Mouse (Mus musculus) liver, embryonic 14.5 days (tissue): ENCODE measurements around the gene Pabpc4. TPM values are rescaled to one million over a fixed set of nuclear protein-coding genes. Genes with fewer than 3 reads are reported as not detected.
"Not testable (repeated sequence)": the region's sequence is repeated elsewhere in the genome, so short reads cannot be mapped to it uniquely, and the experiment has no call there.

Experiments used
- ATAC-seq: fragments of 200-750 bp; cut with Nextera tagmentation; 2 replicates; pipeline ENCODE4 v1.8.0; 2017; ENCODE audit warnings: moderate number of reproducible peaks, mild to moderate bottlenecking, moderate library complexity; ENCODE audit not compliant: insufficient read depth
- DNase-seq, 3 experiments: peaks; one replicate each; pipeline ENCODE4 v3.0.0-alpha.2; 2012 to 2013; ENCODE audit warnings: low read depth in 3 of 3, low spot score in 3 of 3
- H3K27ac ChIP-seq: fragments of 300-500 bp; sonication (generic); 2 replicates; pipeline ENCODE4 v1.5.1; 2014; ENCODE audit warnings: moderate library complexity, mild to moderate bottlenecking, control low read depth, inconsistent platforms
- H3K27me3 ChIP-seq: fragments of 300-500 bp; sonication (generic); 2 replicates; pipeline ENCODE4 v1.6.1; 2014; ENCODE audit warnings: mild to moderate bottlenecking, low read length, moderate library complexity; ENCODE audit not compliant: control insufficient read depth, insufficient read depth
- H3K36me3 ChIP-seq: fragments of 300-500 bp; sonication (generic); replicated peaks from 2 replicates; pipeline ENCODE4 v1.6.1; 2014; ENCODE audit warnings: low read depth; ENCODE audit not compliant: control insufficient read depth, insufficient read depth
- H3K4me1 ChIP-seq, 2 experiments: fragments of 200-500 bp in 1 of 2; fragments of 300-500 bp in 1 of 2; sonication (generic) in 1 of 2; replicated peaks; 2 replicates each; pipeline ENCODE4 v1.6.1; 2012 to 2014; ENCODE audit warnings: antibody characterized with exemption in 1 of 2, inconsistent platforms in 1 of 2, low read length in 1 of 2; ENCODE audit not compliant: control insufficient read depth in 2 of 2, insufficient read depth in 2 of 2
- H3K4me2 ChIP-seq: fragments of 300-500 bp; sonication (generic); 2 replicates; pipeline ENCODE4 v1.6.1; 2014; ENCODE audit warnings: low read depth, mild to moderate bottlenecking, control low read depth, moderate library complexity
- H3K4me3 ChIP-seq, 2 experiments: fragments of 200-500 bp in 1 of 2; fragments of 300-500 bp in 1 of 2; sonication (generic) in 1 of 2; 2 replicates each; pipeline ENCODE4 v1.5.1; 2012 to 2014; ENCODE audit warnings: low read depth in 2 of 2, low read length in 2 of 2, mild to moderate bottlenecking in 2 of 2, control low read depth in 1 of 2, inconsistent platforms in 1 of 2, moderate library complexity in 1 of 2; ENCODE audit not compliant: insufficient read depth in 1 of 2
- H3K9ac ChIP-seq: fragments of 300-500 bp; sonication (generic); replicated peaks from 2 replicates; pipeline ENCODE4 v1.6.1; 2014; ENCODE audit warnings: mild to moderate bottlenecking, control low read depth, moderate library complexity
- H3K9me3 ChIP-seq: fragments of 300-500 bp; sonication (generic); 2 replicates; pipeline ENCODE4 v1.6.1; 2016; ENCODE audit warnings: low read length, mixed read lengths; ENCODE audit not compliant: control insufficient read depth
- CTCF ChIP-seq: IDR thresholded peaks from 2 replicates; pipeline ENCODE4 v1.5.1; 2016; ENCODE audit warnings: antibody characterized with exemption, low read depth, control low read depth
- EP300 ChIP-seq: IDR thresholded peaks from 2 replicates; pipeline ENCODE4 v1.6.1; 2016; ENCODE audit warnings: antibody characterized with exemption, low read depth
- WGBS: fragments of 180-500 bp; shearing (Covaris S2); extraction: QIAGEN DNeasy Blood & Tissue Kit; methylation state at CpG from one replicate; pipeline ENCODE4 v1.1.7; 2014; ENCODE audit not compliant: insufficient replicate concordance; 5-methylcytosine and 5-hydroxymethylcytosine counted together
- polyA plus RNA-seq, 2 experiments: library from polyadenylated mRNA; depleted of rRNA in 1 of 2; stranded (reverse) in 1 of 2; unstranded in 1 of 2; fragments of >200 nt; fragmentation: Nextera tagmentation in 1 of 2; extraction: Ambion mirVana in 1 of 2; gene quantifications; 2 replicates each; pipeline versions ENCODE4 v1.2.1 to v1.2.3; 2012 to 2014

Gene Pabpc4
- polyA plus RNA-seq, 2 experiments, result 101 to 209 TPM

- no peaks in the 10 kb centered on the region for H3K9me3 ChIP-seq
- no peaks in the 10 kb centered on the region for H3K4me1 ChIP-seq
- no peak overlapping the region for H3K4me3 ChIP-seq
- no peak overlapping the region for H3K4me2 ChIP-seq
- no peak overlapping the region for H3K9ac ChIP-seq
- peaks cover 99% of the 10 kb centered on the region for H3K36me3 ChIP-seq
- DNase-seq (no peak), ATAC-seq (no peak)
- WGBS, result 74% methylated on average over 7 of the region's 7 CpGs
- TF ChIP-seq CTCF, result no peak
- no peak for TF ChIP-seq EP300
- H3K27me3 ChIP-seq, result no peaks in the 10 kb centered on the region
- no peak overlapping the region for H3K27ac ChIP-seq
Observed at GRCm38 (mm10) chr4:123293661-123294443, 31.7 kb downstream of the Pabpc4 start.

- not testable (repeated sequence) for DNase-seq
- 89% methylated on average over 15 of the region's 15 CpGs for WGBS
- H3K36me3 ChIP-seq, result peaks cover 99% of the 10 kb centered on the region
Observed at GRCm38 (mm10) chr4:123295026-123295425, 32.9 kb downstream of the Pabpc4 start.

GRCm38 (mm10) chr4:123295516-123296147 lies 33.5 kb downstream of the Pabpc4 start:
- no peak overlapping the region for H3K9ac ChIP-seq
- H3K4me3 ChIP-seq, result no peak overlapping the region
- H3K9me3 ChIP-seq, result no peaks in the 10 kb centered on the region
- 90% methylated on average over 21 of the region's 21 CpGs for WGBS
- TF ChIP-seq EP300 (no peak), CTCF (no peak)
- H3K27me3 ChIP-seq, result no peaks in the 10 kb centered on the region
- DNase-seq (no peak), ATAC-seq (no peak)
- no peak overlapping the region for H3K4me2 ChIP-seq
- H3K4me1 ChIP-seq, result no peaks in the 10 kb centered on the region
- H3K27ac ChIP-seq, result no peak overlapping the region
- peaks cover 99% of the 10 kb centered on the region for H3K36me3 ChIP-seq

More at GRCm38 (mm10) chr4:123295026-123295425, 32.9 kb downstream of the Pabpc4 start:
- not testable (repeated sequence) for H3K9ac ChIP-seq, H3K4me3 ChIP-seq, H3K9me3 ChIP-seq, H3K27me3 ChIP-seq, H3K4me1 ChIP-seq, H3K27ac ChIP-seq, H3K4me2 ChIP-seq, ATAC-seq

- DNase-seq (no peak), ATAC-seq (no peak)
- no peak overlapping the region for H3K9ac ChIP-seq
- 80% methylated on average over 5 of the region's 5 CpGs for WGBS
- H3K27me3 ChIP-seq, result no peaks in the 10 kb centered on the region
- H3K36me3 ChIP-seq, result peaks cover 99% of the 10 kb centered on the region
- no peaks in the 10 kb centered on the region for H3K4me1 ChIP-seq
- H3K9me3 ChIP-seq, result no peaks in the 10 kb centered on the region
- no peak for TF ChIP-seq EP300
- no peak for TF ChIP-seq CTCF
- H3K27ac ChIP-seq, result no peak overlapping the region
- no peak overlapping the region for H3K4me2 ChIP-seq
- H3K4me3 ChIP-seq, result no peak overlapping the region
Observed at GRCm38 (mm10) chr4:123296148-123296534, 34.0 kb downstream of the Pabpc4 start.

GRCm38 (mm10) chr4:123297195-123297960 lies 35.2 kb downstream of the Pabpc4 start:
- Histone ChIP-seq H3K9ac (no peak overlapping the region), H3K27me3 (no peaks in the 10 kb centered on the region), H3K4me1 (no peaks in the 10 kb centered on the region), H3K4me3 (no peak overlapping the region), H3K9me3 (no peaks in the 10 kb centered on the region), H3K4me2 (no peak overlapping the region), H3K36me3 (peaks cover 99% of the 10 kb centered on the region), H3K27ac (no peak overlapping the region)
- no peak for ATAC-seq
- WGBS, result 91% methylated on average over 22 of the region's 22 CpGs
- no peak for DNase-seq
- TF ChIP-seq EP300 (no peak), CTCF (no peak)
